ENCODE assay signal across 8 mouse cellular contexts in genomic region chr3:69859858-69860588, GRCm38 (mm10). TPM values are rescaled to one million over a fixed set of nuclear protein-coding genes. Genes with fewer than 3 reads are reported as not detected.
DNase-seq lines count a peak whose midpoint lies in the region; ATAC-seq lines count a peak whose summit lies in the region.

Gene Sptssb, minus strand, starts transcription at chr3:69859940.

- H3K9ac ChIP-seq in heart, embryonic 14.5 days (ENCODE audit: low read length), result peak within 1 kb of the TSS; percentile 28
- peak within 1 kb of the TSS; percentile 45 for H3K9ac ChIP-seq in intestine, embryonic 14.5 days (ENCODE audit: low read length)
- peak within 1 kb of the TSS; percentile 47 for H3K9ac ChIP-seq in midbrain, embryonic 11.5 days (ENCODE audit: low read length)

- ATAC-seq in heart, embryonic 14.5 days (ENCODE audit: insufficient number of reproducible peaks, insufficient read depth, low FRiP score, low read depth), result no peak
- peak; percentile 83 for ATAC-seq in intestine, embryonic 14.5 days (replicated peaks; ENCODE audit: low FRiP score, low TSS enrichment, low read depth)
- peak; percentile 51; the same call in 1 of the 2 replicates for ATAC-seq in midbrain, embryonic 11.5 days (ENCODE audit: low FRiP score)

- H3K27ac ChIP-seq in heart, embryonic 14.5 days (replicated peaks in 1 of 2; ENCODE audit: control insufficient read depth in 1 of 2, insufficient read depth in 1 of 2, low read depth in 2 of 2, low read length in 2 of 2), result no peak within 1 kb of the TSS
- no peak within 1 kb of the TSS for H3K27ac ChIP-seq in embryonic facial prominence, embryonic 10.5 days (replicated peaks)
- H3K27ac ChIP-seq in intestine, embryonic 14.5 days (ENCODE audit: low read depth), result peak within 1 kb of the TSS; percentile 66
- peak within 1 kb of the TSS; percentile 42; the same call in 1 of the 2 replicates for H3K27ac ChIP-seq in limb, embryonic 10.5 days
- no peak within 1 kb of the TSS for H3K27ac ChIP-seq in midbrain, embryonic 11.5 days (ENCODE audit: low read depth, low read length)

- H3K4me3 ChIP-seq in heart, embryonic 14.5 days (ENCODE audit: control insufficient read depth in 1 of 2, insufficient read depth in 1 of 2, low read depth in 1 of 2, low read length in 2 of 2), result peak within 1 kb of the TSS; percentile 44 to 52
- peak within 1 kb of the TSS; percentile 64 for H3K4me3 ChIP-seq in embryonic facial prominence, embryonic 10.5 days
- H3K4me3 ChIP-seq in intestine, embryonic 14.5 days (ENCODE audit: low read depth, low read length), result peak within 1 kb of the TSS; percentile 40
- peak within 1 kb of the TSS; percentile 60 for H3K4me3 ChIP-seq in limb, embryonic 10.5 days
- peak within 1 kb of the TSS; percentile 46 for H3K4me3 ChIP-seq in midbrain, embryonic 11.5 days (ENCODE audit: low read depth, low read length)

- no peaks in the 10 kb centered on the region for H3K36me3 ChIP-seq in heart, embryonic 14.5 days (ENCODE audit: control insufficient read depth, insufficient read depth, low read length)
- no peaks in the 10 kb centered on the region for H3K36me3 ChIP-seq in embryonic facial prominence, embryonic 10.5 days (replicated peaks)
- no peaks in the 10 kb centered on the region for H3K36me3 ChIP-seq in intestine, embryonic 14.5 days (ENCODE audit: control insufficient read depth, insufficient read depth, low read length)
- no peaks in the 10 kb centered on the region for H3K36me3 ChIP-seq in limb, embryonic 10.5 days
- H3K36me3 ChIP-seq in midbrain, embryonic 11.5 days (ENCODE audit: control insufficient read depth, insufficient read depth, low read length), result no peaks in the 10 kb centered on the region

- DNase-seq in heart, adult 8-10 months (ENCODE audit: low spot score), result no peak
- DNase-seq in embryonic facial prominence, embryonic 10.5 days (ENCODE audit: low spot score), result peak; percentile 31
- DNase-seq in intestine, embryonic 14.5 days (ENCODE audit: low spot score), result peak; percentile 78
- DNase-seq in limb, embryonic 10.5 days (ENCODE audit: low spot score), result peak; percentile 55
- DNase-seq in midbrain, embryonic 11.5 days (ENCODE audit: low spot score, missing footprints), result peak; percentile 93
- peak; percentile 40 for DNase-seq in urinary bladder, adult 2 months (ENCODE audit: low spot score)
- no peak for DNase-seq in natural killer cell, adult 2 months (ENCODE audit: low spot score in 2 of 2)

- 3% methylated on average over 24 of the region's 24 CpGs for WGBS in heart, embryonic 14.5 days
- WGBS in embryonic facial prominence, embryonic 10.5 days, result 2% methylated on average over 24 of the region's 24 CpGs
- WGBS in intestine, embryonic 14.5 days, result 1% methylated on average over 24 of the region's 24 CpGs
- WGBS in limb, embryonic 10.5 days, result 2% methylated on average over 24 of the region's 24 CpGs
- WGBS in midbrain, embryonic 11.5 days, result 2% methylated on average over 24 of the region's 24 CpGs

- H3K4me1 ChIP-seq in heart, embryonic 14.5 days (ENCODE audit: control insufficient read depth in 2 of 2, insufficient read depth in 2 of 2, low read length in 2 of 2), result peaks cover 4 to 13% of the 10 kb centered on the region in 2 experiments
- H3K4me1 ChIP-seq in embryonic facial prominence, embryonic 10.5 days, result peaks cover 20% of the 10 kb centered on the region
- no peaks in the 10 kb centered on the region; the same call in 1 of the 2 replicates for H3K4me1 ChIP-seq in intestine, embryonic 14.5 days (replicated peaks; ENCODE audit: control insufficient read depth, insufficient read depth, low read length)
- peaks cover 23% of the 10 kb centered on the region for H3K4me1 ChIP-seq in limb, embryonic 10.5 days
- no peaks in the 10 kb centered on the region for H3K4me1 ChIP-seq in midbrain, embryonic 11.5 days (ENCODE audit: control insufficient read depth, insufficient read depth, low read length)

- peak within 1 kb of the TSS; percentile 98 for H3K4me2 ChIP-seq in heart, embryonic 14.5 days (ENCODE audit: low read length)
- H3K4me2 ChIP-seq in intestine, embryonic 14.5 days (ENCODE audit: low read length), result peak within 1 kb of the TSS; percentile 75
- peak within 1 kb of the TSS; percentile 80 for H3K4me2 ChIP-seq in midbrain, embryonic 11.5 days

- no peaks in the 10 kb centered on the region for H3K9me3 ChIP-seq in heart, embryonic 14.5 days (ENCODE audit: control insufficient read depth, low read length)
- no peaks in the 10 kb centered on the region for H3K9me3 ChIP-seq in embryonic facial prominence, embryonic 10.5 days
- H3K9me3 ChIP-seq in intestine, embryonic 14.5 days (ENCODE audit: control insufficient read depth, low read length), result no peaks in the 10 kb centered on the region
- H3K9me3 ChIP-seq in limb, embryonic 10.5 days (replicated peaks), result no peaks in the 10 kb centered on the region
- no peaks in the 10 kb centered on the region for H3K9me3 ChIP-seq in midbrain, embryonic 11.5 days (ENCODE audit: control insufficient read depth, low read length)

- peaks cover 7% of the 10 kb centered on the region; the same call in 1 of the 2 replicates for H3K27me3 ChIP-seq in heart, embryonic 14.5 days (ENCODE audit: control insufficient read depth, insufficient read depth, low read length)
- peaks cover 36% of the 10 kb centered on the region for H3K27me3 ChIP-seq in embryonic facial prominence, embryonic 10.5 days (replicated peaks; ENCODE audit: low read depth, poor library complexity, severe bottlenecking)
- H3K27me3 ChIP-seq in intestine, embryonic 14.5 days (replicated peaks; ENCODE audit: control insufficient read depth, insufficient read depth, low read length), result no peaks in the 10 kb centered on the region
- H3K27me3 ChIP-seq in limb, embryonic 10.5 days (ENCODE audit: low read depth, poor library complexity, severe bottlenecking), result peaks cover 18% of the 10 kb centered on the region
- peaks cover 7% of the 10 kb centered on the region; the same call in 1 of the 2 replicates for H3K27me3 ChIP-seq in midbrain, embryonic 11.5 days (ENCODE audit: control insufficient read depth, insufficient read depth, low read length)

RNA-seq across cellular contexts. Expression of gene Sptssb, which starts in this region (rescaled TPM):
- polyA plus RNA-seq in heart, embryonic 14.5 days (2014; fragmentation: Nextera tagmentation; extraction: Ambion mirVana), result 0.15 TPM in 1 of 2 replicates, not detected in the other
- not detected for total RNA-seq in heart, adult 8-10 months (2022)
- polyA plus RNA-seq in embryonic facial prominence, embryonic 10.5 days (2016; fragmentation: Nextera tagmentation; extraction: Ambion mirVana), result 0.19 TPM in 1 of 2 replicates, not detected in the other
- polyA plus RNA-seq in intestine, embryonic 14.5 days (2014; fragmentation: Nextera tagmentation; extraction: Ambion mirVana), result 22.4 and 24.4 TPM in 2 replicates
- polyA plus RNA-seq in limb, embryonic 10.5 days (2016; fragmentation: Nextera tagmentation; extraction: Ambion mirVana), result 0.50 and 1.2 TPM in 2 replicates
- 0.29 and 0.34 TPM in 2 replicates for polyA plus RNA-seq in midbrain, embryonic 11.5 days (2014; fragmentation: Nextera tagmentation; extraction: Ambion mirVana)
- polyA plus RNA-seq in urinary bladder, adult 2 months (2012; rRNA removed), result 866 and 1,180 TPM in 2 replicates

Comparison
In these comparisons a context has a peak if more than half of its experiments do, and no peak if none do; other contexts are left out.
1. RNA of gene Sptssb (polyA plus RNA-seq): 866 to 1,180 TPM in urinary bladder, adult 2 months; 22.4 to 24.4 TPM in intestine, embryonic 14.5 days, 0.50 to 1.2 TPM in limb, embryonic 10.5 days, 0.29 to 0.34 TPM in midbrain, embryonic 11.5 days, 0.19 TPM in embryonic facial prominence, embryonic 10.5 days and 0.15 TPM in heart, embryonic 14.5 days; every median in the first group is over 10 times any median in the second.
2. Peak in DNase-seq and H3K4me3 ChIP-seq in embryonic facial prominence, embryonic 10.5 days; RNA of the gene not detected or under 1 TPM.
3. Peak in DNase-seq, ATAC-seq, H3K4me3 ChIP-seq, H3K9ac ChIP-seq and H3K4me2 ChIP-seq in midbrain, embryonic 11.5 days; RNA of the gene not detected or under 1 TPM.
4. H3K27ac ChIP-seq: peak in intestine, embryonic 14.5 days (single experiment) and limb, embryonic 10.5 days (single experiment); none in heart, embryonic 14.5 days (0 of 2), embryonic facial prominence, embryonic 10.5 days (single experiment) and midbrain, embryonic 11.5 days (single experiment).
5. DNase-seq: peak in intestine, embryonic 14.5 days (single experiment), limb, embryonic 10.5 days (single experiment) and urinary bladder, adult 2 months (single experiment); none in heart, adult 8-10 months (single experiment) and natural killer cell, adult 2 months (0 of 2).
6. Peak in every context shown above with its lines, with median percentiles within 50 percentile points of each other: H3K4me2 ChIP-seq, H3K4me3 ChIP-seq and H3K9ac ChIP-seq.